Mouse (Mus musculus) G1E (cell line): Measurements from ENCODE around the gene Rassf10. TPM values are rescaled to one million over a fixed set of nuclear protein-coding genes. Genes with fewer than 3 reads are reported as not detected.

ENCODE experiments used
- ATAC-seq: 2 replicates; pipeline ENCODE4 v1.8.0; 2016; ENCODE audit warnings: mild to moderate bottlenecking; ENCODE audit not compliant: insufficient number of reproducible peaks, poor library complexity, low FRiP score, severe bottlenecking; ENCODE audit errors: extremely low read depth
- DNase-seq: peaks from one replicate; pipeline ENCODE4 v3.0.0; 2012; ENCODE audit warnings: low spot score
- H3K27me3 ChIP-seq: 2 replicates; pipeline ENCODE4 v1.6.1; 2012; ENCODE audit warnings: mild to moderate bottlenecking, low read length, inconsistent platforms; ENCODE audit not compliant: insufficient read depth
- H3K36me3 ChIP-seq: replicated peaks from 2 replicates; pipeline ENCODE3; 2012; ENCODE audit warnings: mild to moderate bottlenecking, inconsistent platforms
- H3K4me1 ChIP-seq: 2 replicates; pipeline ENCODE4 v1.6.1; 2012; ENCODE audit warnings: low read depth, low read length, inconsistent platforms, mixed read lengths; ENCODE audit not compliant: insufficient read depth
- H3K4me3 ChIP-seq: 2 replicates; pipeline ENCODE4 v1.5.1; 2012; ENCODE audit warnings: low read depth, mild to moderate bottlenecking, inconsistent platforms, low read length, moderate library complexity, mixed read lengths
- H3K9me3 ChIP-seq: replicated peaks from 2 replicates; pipeline ENCODE4 v1.6.1; 2012; ENCODE audit warnings: inconsistent platforms
- CTCF ChIP-seq: IDR thresholded peaks from 2 replicates; pipeline ENCODE4 v1.5.1; 2012; ENCODE audit warnings: low read depth, low read length, inconsistent platforms, mixed read lengths
- GATA1 ChIP-seq: IDR thresholded peaks from 2 replicates; pipeline ENCODE4 v1.6.1; 2012; ENCODE audit warnings: borderline replicate concordance, low read length, inconsistent platforms, mixed read lengths
- GATA2 ChIP-seq: IDR thresholded peaks from 2 replicates; pipeline ENCODE4 v1.6.1; 2012; ENCODE audit warnings: low read depth, low read length, inconsistent platforms, borderline replicate concordance
- POLR2AphosphoS5 ChIP-seq: IDR thresholded peaks from 2 replicates; pipeline ENCODE4 v1.6.1; 2012; ENCODE audit warnings: low read depth, low read length, inconsistent platforms; ENCODE audit not compliant: insufficient replicate concordance
- TAL1 ChIP-seq: conservative IDR thresholded peaks from 2 replicates; pipeline ENCODE4 v1.6.1; 2012; ENCODE audit warnings: low read depth, low read length, inconsistent platforms, mixed read lengths
- polyA plus RNA-seq: library from polyadenylated mRNA; stranded (reverse); fragments of >175 nt; gene quantifications from 2 replicates; pipeline ENCODE4 v1.2.3, GENCODE M21; 2012
- total RNA-seq, 2 experiments: library from RNA; stranded (forward) in 1 of 2; stranded (reverse) in 1 of 2; fragments of 200-1000 nt in 1 of 2; fragments of >200 nt in 1 of 2; fragmentation: Nextera tagmentation in 1 of 2; gene quantifications; 2 replicates each; pipeline ENCODE4 v1.2.3; 2014 to 2017

Gene Rassf10
- total and polyA plus RNA-seq, 3 experiments: not detected

DNA sequence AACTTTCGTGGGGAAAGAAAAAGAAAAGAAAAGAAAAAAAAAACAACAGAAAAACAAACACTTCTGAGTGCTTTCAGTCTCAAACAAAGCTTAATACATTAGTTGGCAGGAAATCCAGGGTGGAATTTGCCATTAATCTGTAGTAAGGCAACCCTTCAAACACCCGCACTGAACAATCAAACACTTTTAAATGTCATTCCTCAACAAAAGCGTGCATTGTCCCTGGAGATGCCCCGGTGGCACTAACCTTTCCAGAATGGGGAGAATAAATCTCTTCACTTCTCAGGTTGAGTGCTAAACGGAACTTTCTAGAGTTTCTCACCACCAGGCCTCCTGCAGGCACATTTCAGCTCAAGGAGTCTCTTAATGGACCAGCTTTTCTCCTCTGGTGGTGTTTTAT is 29.6 kb downstream of the Rassf10 start:
- ATAC-seq (no peak), DNase-seq (no peak)
- Histone ChIP-seq H3K4me3 (no peak overlapping the region), H3K27me3 (0 out of 2 replicates have a peak, but pooled peaks cover 4% of the 10 kb centered on the region), H3K36me3 (no peaks in the 10 kb centered on the region), H3K9me3 (peaks cover 12% of the 10 kb centered on the region), H3K4me1 (no peaks in the 10 kb centered on the region)
- TF ChIP-seq CTCF (no peak), TAL1 (no peak), GATA2 (no peak), GATA1 (no peak), POLR2AphosphoS5 (no peak)

DNA sequence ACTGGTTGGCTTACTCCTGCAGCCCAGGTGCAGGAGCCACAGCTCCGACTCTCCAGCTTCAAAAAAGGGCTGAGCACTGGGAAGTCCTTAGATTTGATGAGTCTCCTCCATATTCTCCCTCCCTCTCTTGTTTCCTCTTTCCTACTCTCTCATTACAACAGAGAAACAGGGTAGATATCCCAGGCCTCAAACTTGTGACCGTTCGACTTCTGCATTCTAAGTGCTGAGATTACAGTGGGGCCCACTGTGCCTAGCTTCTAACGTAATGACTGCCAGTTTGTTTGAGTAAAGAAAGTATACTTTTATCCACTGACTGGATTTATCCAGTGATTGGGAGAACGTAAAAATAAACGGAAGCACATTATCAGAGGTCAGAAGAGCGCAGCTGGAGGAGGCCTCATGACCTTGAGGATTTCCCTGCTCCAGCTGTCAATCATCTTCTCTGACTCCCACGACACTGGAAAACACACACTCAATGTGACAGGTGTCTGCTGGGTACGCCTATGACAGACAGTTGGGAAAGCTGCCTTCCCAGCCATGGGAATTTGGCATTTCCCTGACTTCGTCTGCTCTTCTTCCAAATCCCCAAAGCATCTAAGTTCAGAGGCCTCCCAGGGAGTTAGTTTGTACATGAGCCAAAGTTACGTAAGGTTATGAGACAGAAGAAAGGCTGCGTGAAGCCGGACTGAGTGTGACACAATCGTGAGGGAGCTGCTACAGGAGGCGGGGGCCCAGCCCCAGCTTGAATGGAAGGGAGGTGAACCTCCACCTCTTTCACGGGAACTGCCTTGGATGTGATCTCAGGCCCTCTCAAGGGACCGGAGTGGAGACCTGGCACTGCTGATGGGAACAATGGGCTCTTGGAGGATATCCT is 31.2 kb downstream of the Rassf10 start:
- Histone ChIP-seq H3K27me3 (0 out of 2 replicates have a peak, but pooled peaks cover 4% of the 10 kb centered on the region), H3K36me3 (no peaks in the 10 kb centered on the region), H3K4me1 (no peaks in the 10 kb centered on the region), H3K9me3 (peaks cover 12% of the 10 kb centered on the region), H3K4me3 (no peak overlapping the region)
- TF ChIP-seq TAL1 (no peak), CTCF (no peak), GATA2 (no peak), GATA1 (no peak), POLR2AphosphoS5 (no peak)
- DNase-seq (no peak), ATAC-seq (no peak)

DNA sequence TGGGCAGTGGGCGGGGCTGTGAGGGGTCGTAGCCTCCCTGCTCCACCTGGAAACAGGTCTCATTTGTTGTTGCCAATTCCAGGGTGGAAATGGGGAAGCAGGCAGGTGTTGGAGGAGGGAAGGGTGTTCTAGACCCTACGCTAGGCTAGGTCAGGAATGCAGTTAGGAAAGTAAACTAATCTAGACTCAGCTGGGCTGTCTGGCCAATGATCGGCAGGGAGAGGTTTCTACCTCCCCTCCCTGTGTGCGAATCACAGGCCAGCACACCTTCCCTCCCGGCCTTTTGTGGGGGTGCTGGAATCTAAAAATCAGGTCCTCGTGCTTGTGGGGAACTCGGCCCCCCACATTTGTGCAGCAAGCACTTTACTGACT is 31.8 kb downstream of the Rassf10 start:
- TF ChIP-seq CTCF (no peak), TAL1 (no peak)
- Histone ChIP-seq H3K27me3 (0 out of 2 replicates have a peak, but pooled peaks cover 4% of the 10 kb centered on the region), H3K9me3 (peaks cover 12% of the 10 kb centered on the region), H3K4me1 (no peaks in the 10 kb centered on the region), H3K4me3 (no peak overlapping the region), H3K36me3 (no peaks in the 10 kb centered on the region)
- ATAC-seq (no peak), DNase-seq (no peak)

DNA sequence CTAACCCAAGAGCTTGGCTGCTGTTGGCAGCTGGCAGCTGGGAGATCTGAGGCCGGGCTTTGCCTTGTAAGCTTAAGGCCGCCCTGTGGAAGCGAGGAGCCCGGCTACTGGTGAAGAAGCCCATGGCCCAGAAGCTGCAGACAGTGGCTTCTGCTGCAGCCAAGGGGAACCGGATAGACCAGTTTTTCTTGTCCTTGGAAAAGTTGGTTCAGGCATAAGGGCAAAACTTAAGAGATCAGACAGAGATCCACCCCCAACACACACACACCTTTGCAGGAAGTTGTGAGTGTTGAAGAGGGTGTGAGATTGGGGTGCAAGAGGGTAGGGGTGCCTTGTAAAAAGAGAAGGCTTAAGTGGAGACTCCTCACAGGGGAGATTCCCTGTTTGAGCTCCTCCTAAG is 39.2 kb downstream of the Rassf10 start:
- no peaks in the 10 kb centered on the region for H3K36me3 ChIP-seq
- TF ChIP-seq TAL1: no peak
- TF ChIP-seq GATA2: no peak
- TF ChIP-seq GATA1: no peak
- no peak for TF ChIP-seq POLR2AphosphoS5
- no peak for TF ChIP-seq CTCF
- H3K4me3 ChIP-seq: no peak overlapping the region
- peaks cover 17% of the 10 kb centered on the region for H3K9me3 ChIP-seq
- no peaks in the 10 kb centered on the region for H3K27me3 ChIP-seq
- no peak for ATAC-seq
- DNase-seq: no peak
- H3K4me1 ChIP-seq: no peaks in the 10 kb centered on the region

DNA sequence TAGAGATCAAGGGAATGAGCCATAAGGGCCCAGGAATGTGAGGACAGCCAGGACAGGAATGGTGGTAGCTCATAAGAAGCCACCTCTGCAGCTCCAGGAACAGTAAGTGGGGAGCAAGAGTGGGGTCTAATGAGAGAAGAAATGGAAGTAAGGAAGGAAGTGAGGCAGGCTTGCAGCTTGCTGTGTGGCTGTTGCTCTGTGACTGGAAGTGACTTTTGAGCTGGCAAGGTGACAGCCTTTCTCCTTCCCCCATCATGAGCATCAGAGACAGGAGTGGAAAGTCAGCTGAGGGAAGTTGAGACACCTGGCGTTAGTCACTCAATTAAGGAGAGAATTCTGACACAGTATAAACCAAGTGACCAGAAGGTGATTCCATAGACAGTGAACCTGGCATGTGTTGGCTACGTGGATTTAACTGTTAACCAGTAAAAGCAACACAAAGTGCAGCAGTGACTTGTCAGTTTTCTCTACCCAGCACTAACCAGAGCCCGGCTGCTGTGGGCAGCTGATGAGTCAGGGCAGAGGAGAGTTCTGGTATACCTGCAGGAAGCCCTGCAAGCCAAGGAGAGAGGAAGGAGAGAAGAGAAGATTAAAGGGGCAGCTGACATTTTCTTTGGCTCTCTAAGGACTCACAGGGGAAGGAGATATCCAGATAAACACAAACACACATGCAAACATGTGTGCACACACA is 49.9 kb downstream of the Rassf10 start:
- no peaks in the 10 kb centered on the region for H3K36me3 ChIP-seq
- ATAC-seq (no peak), DNase-seq (no peak)
- H3K9me3 ChIP-seq: peaks cover 9% of the 10 kb centered on the region
- no peaks in the 10 kb centered on the region for H3K4me1 ChIP-seq
- no peak overlapping the region for H3K4me3 ChIP-seq
- no peaks in the 10 kb centered on the region for H3K27me3 ChIP-seq
- TF ChIP-seq TAL1 (no peak), GATA1 (no peak), GATA2 (no peak), POLR2AphosphoS5 (no peak), CTCF (no peak)

DNA sequence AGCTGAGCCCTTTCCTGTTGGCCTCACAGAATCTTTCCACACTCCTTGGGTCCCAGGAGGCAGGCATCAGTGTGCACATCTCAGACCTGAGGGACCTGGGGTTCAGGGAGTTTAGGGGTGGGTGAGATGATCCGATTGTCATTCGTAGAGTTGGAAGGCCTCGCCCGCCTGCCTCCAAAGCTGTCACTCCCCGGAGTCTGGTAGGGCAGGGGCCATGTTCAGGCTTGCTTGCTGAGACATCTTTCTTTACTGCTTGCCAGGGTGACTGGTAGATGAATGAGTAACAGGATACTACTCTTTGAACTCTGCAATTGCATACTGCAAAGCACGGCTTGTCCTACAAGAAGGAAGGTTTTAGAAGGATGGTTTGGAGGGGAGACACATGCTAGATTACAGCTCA is 52.0 kb downstream of the Rassf10 start:
- DNase-seq (no peak), ATAC-seq (no peak)
- H3K9me3 ChIP-seq: peaks cover 16% of the 10 kb centered on the region
- H3K4me1 ChIP-seq: no peaks in the 10 kb centered on the region
- no peak for TF ChIP-seq CTCF
- TF ChIP-seq POLR2AphosphoS5: no peak
- no peak for TF ChIP-seq GATA1
- no peak for TF ChIP-seq GATA2
- no peak for TF ChIP-seq TAL1
- H3K4me3 ChIP-seq: no peak overlapping the region
- H3K27me3 ChIP-seq: no peaks in the 10 kb centered on the region
- H3K36me3 ChIP-seq: no peaks in the 10 kb centered on the region
